Mouse (Mus musculus): ENCODE data around the gene Olfr639.
"Not testable (repeated sequence)": the region's sequence is repeated elsewhere in the genome, so short reads cannot be mapped to it uniquely, and the experiment has no call there.

The Olfr639 gene

DNA sequence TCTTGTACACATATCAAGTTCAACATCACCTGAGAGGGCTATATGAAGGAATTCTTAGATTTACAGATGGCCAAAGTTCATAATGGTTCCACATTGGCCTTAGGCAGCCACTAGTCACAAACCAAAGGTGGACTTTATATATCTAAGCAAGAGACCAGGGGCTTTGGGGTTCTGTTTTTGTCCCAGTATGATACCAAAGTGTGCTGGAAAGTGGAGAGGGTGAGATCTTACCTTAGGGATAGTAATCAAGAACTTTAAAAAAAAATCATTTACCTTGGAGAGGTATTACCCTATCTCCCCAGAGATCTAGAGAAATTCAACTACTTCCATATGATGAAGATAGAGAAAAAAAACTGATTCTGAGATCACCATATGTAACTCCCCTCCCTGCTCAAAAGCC is at the start of gene Olfr639:
Gene Olfr639, minus strand, starts transcription at position 101 of the 400 bp plus-strand sequence.
- no peak for DNase-seq

DNA sequence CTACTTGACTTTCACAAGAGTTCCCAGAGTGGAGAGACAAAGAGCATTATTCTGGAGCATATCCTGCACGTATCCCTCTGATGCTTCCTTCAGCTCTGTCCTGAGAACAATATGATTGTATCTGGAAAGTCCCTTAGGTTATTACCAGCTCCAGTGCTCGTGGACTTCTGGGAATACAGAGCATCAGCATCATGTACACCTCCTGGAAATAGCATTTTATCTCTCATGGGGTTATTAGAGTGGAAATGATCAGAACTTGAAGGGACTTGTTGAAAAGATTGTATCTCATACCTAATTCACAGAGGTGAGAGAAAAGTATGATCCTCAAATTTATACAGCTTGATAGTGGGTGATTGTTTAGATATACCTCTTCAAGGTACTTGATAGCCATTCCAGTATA is 44.2 kb upstream of the Olfr639 start, which contains the start of gene 4930516K23Rik:
Gene 4930516K23Rik, minus strand, starts transcription at position 101 of the 400 bp plus-strand sequence.
- DNase-seq, result no peak

- no peak for DNase-seq
Observed at GRCm38 (mm10) chr7:104059215-104059614, 42.1 kb upstream of the Olfr639 start.

DNA sequence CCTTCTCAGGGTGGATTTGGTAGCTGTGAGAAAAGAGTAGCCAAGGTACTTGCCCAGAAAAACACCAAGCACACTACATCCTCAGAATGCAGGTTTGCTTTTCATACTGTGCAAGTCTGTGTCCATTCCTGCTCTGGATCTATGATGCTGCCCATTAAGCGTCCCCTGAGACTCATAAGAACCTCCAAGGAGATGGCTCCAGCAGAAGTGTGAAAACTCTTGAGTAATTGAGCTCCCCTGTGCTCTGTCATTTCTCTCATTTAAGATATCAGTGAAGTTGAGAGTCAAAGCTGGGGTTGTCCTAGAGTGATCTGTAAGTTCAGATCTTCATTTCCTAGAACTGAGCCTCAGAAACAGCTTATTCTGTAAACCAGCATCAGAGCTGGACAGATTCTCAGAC is 35.5 kb upstream of the Olfr639 start, which contains the start of gene Olfr642:
Gene Olfr642, minus strand, starts transcription at position 101 of the 400 bp plus-strand sequence.
- DNase-seq, result no peak

- no peak for DNase-seq
Observed at GRCm38 (mm10) chr7:104050745-104051144, 33.6 kb upstream of the Olfr639 start.

GRCm38 (mm10) chr7:104035145-104035544 is 18.0 kb upstream of the Olfr639 start, which contains the start of gene Olfr641:
TSS of gene Olfr641 (plus strand) at chr7:104035445.
- DNase-seq, result no peak

DNA sequence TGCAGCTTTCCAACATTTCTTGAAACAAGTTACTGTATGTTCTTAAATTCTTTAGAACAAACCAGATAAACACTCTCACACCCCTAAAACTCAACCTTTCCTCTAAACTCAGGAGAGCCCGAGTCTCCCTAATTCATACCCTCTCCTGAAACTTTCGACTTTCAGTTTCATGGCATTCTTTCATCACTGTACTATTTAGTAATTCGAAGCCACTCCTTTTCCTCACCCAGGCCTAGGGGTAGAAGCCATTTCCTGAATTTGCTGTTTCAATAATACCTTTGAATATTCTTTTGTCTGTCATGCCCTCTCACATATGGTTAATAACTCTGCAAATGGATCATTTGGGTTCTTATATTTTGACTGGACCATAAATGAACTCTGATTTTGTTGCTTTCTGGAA is 9.9 kb upstream of the Olfr639 start:
- no peak for DNase-seq

GRCm38 (mm10) chr7:104025473-104025872 is 8.4 kb upstream of the Olfr639 start, which contains the start of gene Olfr640:
TSS of gene Olfr640 (minus strand) at chr7:104025573.
- no peak for DNase-seq

- no peak for DNase-seq
Observed at GRCm38 (mm10) chr7:104021651-104022050, 4.5 kb upstream of the Olfr639 start.

DNA sequence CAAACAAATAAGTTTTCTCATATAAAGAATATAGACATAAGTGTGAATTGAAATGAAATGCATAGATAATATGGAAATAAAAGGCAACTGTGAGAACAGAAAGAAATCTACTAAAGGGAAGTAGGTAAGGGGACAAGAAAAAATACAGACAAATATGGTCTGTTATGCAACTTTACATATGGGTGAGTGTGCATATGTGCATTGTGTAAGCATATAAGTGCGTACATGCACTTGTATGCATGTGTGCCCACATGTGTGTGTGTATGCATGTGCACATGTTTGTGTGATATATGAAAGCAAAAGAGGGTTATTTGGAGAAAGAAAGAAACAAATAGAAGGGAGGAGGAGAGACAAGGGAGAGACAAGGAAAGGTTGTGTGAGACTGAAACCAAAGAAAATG is 1.9 kb upstream of the Olfr639 start:
- DNase-seq, result no peak

GRCm38 (mm10) chr7:103999124-103999523 is 18.0 kb downstream of the Olfr639 start:
- DNase-seq, result no peak

GRCm38 (mm10) chr7:103998446-103998845 is 18.7 kb downstream of the Olfr639 start, which contains the start of gene Olfr638:
TSS of gene Olfr638 (plus strand) at chr7:103998746.
- DNase-seq, result no peak

- DNase-seq, result no peak
Observed at GRCm38 (mm10) chr7:103971782-103972181, 45.3 kb downstream of the Olfr639 start.

- no peak for DNase-seq
Observed at GRCm38 (mm10) chr7:103970852-103971251, 46.3 kb downstream of the Olfr639 start, which contains the start of gene Olfr635. TSS of gene Olfr635 (plus strand) at chr7:103971152.

DNA sequence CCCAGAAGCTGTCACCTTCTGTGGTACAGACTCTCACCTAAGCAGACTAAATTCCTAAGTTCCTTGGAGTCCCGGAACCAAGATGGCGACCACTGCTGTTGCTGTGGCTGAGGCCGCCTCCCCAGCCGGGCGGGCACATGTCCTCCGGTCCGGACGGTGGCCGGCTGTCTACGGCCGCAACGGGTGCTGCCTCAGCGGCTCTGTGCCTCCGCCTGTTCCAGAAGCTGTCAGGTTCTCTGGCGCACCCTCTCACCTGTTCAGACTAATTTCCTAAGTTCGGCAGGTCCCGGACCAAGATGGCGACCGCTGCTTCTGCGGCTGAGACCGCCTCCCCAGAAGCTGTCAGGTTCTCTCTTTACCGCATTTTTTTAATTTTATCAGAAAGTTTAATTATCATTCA is 50.2 kb downstream of the Olfr639 start:
- not testable (repeated sequence) for DNase-seq
